Mouse (Mus musculus) stomach, embryonic 16.5 days (tissue): ENCODE data around the gene Actr1b. TPM values are rescaled to one million over a fixed set of nuclear protein-coding genes. Genes with fewer than 3 reads are reported as not detected.

Source experiments
- microRNA-seq: library from miRNA; unstranded; fragments of <30 nt; microRNA quantifications from one replicate; pipeline ENCODE4, GENCODE M21; 2016
- polyA plus RNA-seq: library from polyadenylated mRNA; unstranded; fragments of >200 nt; fragmentation: Nextera tagmentation; extraction: Ambion mirVana; gene quantifications from 2 replicates; pipeline ENCODE4 v1.2.1, GENCODE M21; 2015

Actr1b gene
- polyA plus RNA-seq, 1 experiment from 2014 or later, result 95.3 TPM

Small RNA genes lying within 50 kb of the gene (microRNA-seq; reads per million reads assigned to microRNA genes)
- not detected for gene Gm24133

Other genes with a start within 250 kb of the Actr1b start
- 16.7 and 18.5 TPM in 2 replicates for gene Cnnm4, start 242.8 kb downstream of the Actr1b start, polyA plus RNA-seq
- gene Cnnm3, start 202.6 kb downstream of the Actr1b start, polyA plus RNA-seq, result 2.5 and 3.0 TPM in 2 replicates
- gene Ankrd23, start 177.5 kb downstream of the Actr1b start, polyA plus RNA-seq, result 18.0 and 21.7 TPM in 2 replicates
- 1.9 TPM in 1 of 2 replicates, not detected in the other for gene Gm42417, start 175.0 kb downstream of the Actr1b start, polyA plus RNA-seq
- 26.7 and 30.5 TPM in 2 replicates for gene Ankrd39, start 167.0 kb downstream of the Actr1b start, polyA plus RNA-seq
- 10.0 and 10.6 TPM in 2 replicates for gene Sema4c, start 156.1 kb downstream of the Actr1b start, polyA plus RNA-seq
- 0.50 and 0.94 TPM in 2 replicates for gene Fam178b, start 31.2 kb downstream of the Actr1b start, polyA plus RNA-seq
- 591 and 640 TPM in 2 replicates for gene Cox5b, start 23.0 kb downstream of the Actr1b start, polyA plus RNA-seq
- gene 4933424G06Rik, start 4.3 kb downstream of the Actr1b start, polyA plus RNA-seq, result 0.13 TPM in 1 of 2 replicates, not detected in the other
- gene Zap70, start 47.4 kb upstream of the Actr1b start, polyA plus RNA-seq, result 0.49 and 0.56 TPM in 2 replicates
- 12.9 and 13.1 TPM in 2 replicates for gene Tmem131, start 229.2 kb upstream of the Actr1b start, polyA plus RNA-seq